Mouse (Mus musculus) midbrain, postnatal 0 days (tissue): ENCODE data around the gene Hck. TPM values are rescaled to one million over a fixed set of nuclear protein-coding genes. Genes with fewer than 3 reads are reported as not detected.

Source experiments
- ATAC-seq: fragments of 200-750 bp; cut with Nextera tagmentation; 2 replicates; pipeline ENCODE4 v1.8.0; 2017; ENCODE audit warnings: moderate number of reproducible peaks, mild to moderate bottlenecking, moderate TSS enrichment, moderate library complexity; ENCODE audit not compliant: low FRiP score
- DNase-seq: peaks from one replicate; pipeline ENCODE4 v3.0.0-alpha.2; 2015; ENCODE audit warnings: low spot score
- H3K27ac ChIP-seq: fragments of 300-500 bp; sonication (generic); 2 replicates; pipeline ENCODE4 v1.5.1; 2014; ENCODE audit warnings: low read depth, mild to moderate bottlenecking, low read length, mixed read lengths
- H3K27me3 ChIP-seq: fragments of 300-500 bp; sonication (generic); 2 replicates; pipeline ENCODE4 v1.6.1; 2014; ENCODE audit warnings: low read length, control low read depth, mixed read lengths; ENCODE audit not compliant: insufficient read depth
- H3K36me3 ChIP-seq: fragments of 300-500 bp; sonication (generic); 2 replicates; pipeline ENCODE4 v1.6.1; 2014; ENCODE audit warnings: low read length, control low read depth, mixed read lengths; ENCODE audit not compliant: insufficient read depth
- H3K4me1 ChIP-seq: fragments of 300-500 bp; sonication (generic); 2 replicates; pipeline ENCODE4 v1.6.1; 2014; ENCODE audit warnings: mild to moderate bottlenecking, control low read depth, antibody characterized with exemption, low read length, mixed read lengths; ENCODE audit not compliant: insufficient read depth
- H3K4me2 ChIP-seq: fragments of 300-500 bp; sonication (generic); 2 replicates; pipeline ENCODE4 v1.6.1; 2014; ENCODE audit warnings: low read depth, mild to moderate bottlenecking, low read length, mixed read lengths; ENCODE audit not compliant: poor library complexity, severe bottlenecking
- H3K4me3 ChIP-seq: fragments of 300-500 bp; sonication (generic); 2 replicates; pipeline ENCODE4 v1.5.1; 2014; ENCODE audit warnings: low read depth, mild to moderate bottlenecking, low read length, moderate library complexity
- H3K9ac ChIP-seq: fragments of 300-500 bp; sonication (generic); replicated peaks from 2 replicates; pipeline ENCODE4 v1.6.1; 2014; ENCODE audit warnings: mild to moderate bottlenecking, low read length, moderate library complexity, mixed read lengths; ENCODE audit not compliant: poor library complexity, severe bottlenecking
- H3K9me3 ChIP-seq: fragments of 300-500 bp; sonication (generic); 2 replicates; pipeline ENCODE4 v1.6.1; 2016; ENCODE audit warnings: low read length, control low read depth
- CTCF ChIP-seq: IDR thresholded peaks from 2 replicates; pipeline ENCODE4 v1.5.1; 2016; ENCODE audit warnings: antibody characterized with exemption, mild to moderate bottlenecking
- WGBS: fragments of 180-500 bp; shearing (Covaris S2); extraction: QIAGEN DNeasy Blood & Tissue Kit; methylation state at CpG from one replicate; pipeline ENCODE4 v1.1.7; 2014; 5-methylcytosine and 5-hydroxymethylcytosine counted together
- polyA plus RNA-seq: library from polyadenylated mRNA; unstranded; fragments of >200 nt; fragmentation: Nextera tagmentation; extraction: Ambion mirVana; gene quantifications from 2 replicates; pipeline ENCODE4 v1.2.1, GENCODE M21; 2015
- total RNA-seq: library from RNA; depleted of rRNA; stranded (reverse); fragments of >200 nt; gene quantifications from 2 replicates; pipeline ENCODE4 v1.2.3, GENCODE M21; 2014

The Hck gene
- total and polyA plus RNA-seq, 2 experiments from 2014 or later = 8.7 to 11.7 TPM

DNA sequence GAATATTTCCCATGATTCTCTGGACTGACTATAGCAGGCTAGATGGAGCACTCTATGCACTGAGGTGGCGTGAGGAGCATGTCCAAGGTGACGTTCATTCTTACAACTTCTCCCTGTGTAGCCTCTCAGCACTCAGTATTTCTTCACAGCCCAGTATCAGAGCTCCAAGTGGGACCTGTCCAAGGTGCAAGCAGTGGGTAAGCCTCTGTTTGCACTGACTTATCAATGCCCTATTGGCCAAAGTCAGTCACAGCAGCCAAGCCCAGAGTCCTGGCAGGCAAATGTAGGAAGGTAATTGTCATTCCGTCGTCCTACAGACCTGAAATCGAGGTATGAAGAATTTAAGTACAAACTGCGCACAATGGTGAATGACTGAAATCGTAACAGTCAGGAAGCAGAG, 30.9 kb downstream of the Hck start:
- ATAC-seq (no peak), DNase-seq (no peak)
- Histone ChIP-seq H3K4me2 (no peak overlapping the region), H3K9ac (no peak overlapping the region), H3K36me3 (no peaks in the 10 kb centered on the region), H3K27me3 (no peaks in the 10 kb centered on the region), H3K27ac (no peak overlapping the region), H3K4me1 (no peaks in the 10 kb centered on the region), H3K4me3 (no peak overlapping the region), H3K9me3 (no peaks in the 10 kb centered on the region)
- WGBS = 87% methylated on average over 7 of the region's 7 CpGs
- no peak for TF ChIP-seq CTCF

GRCm38 (mm10) chr2:153139996-153140613, 31.8 kb downstream of the Hck start:
- no peak overlapping the region for H3K9ac ChIP-seq
- peaks cover 4% of the 10 kb centered on the region; the same call in 1 of the 2 replicates for H3K27me3 ChIP-seq
- WGBS = 14% methylated on average over 9 of the region's 9 CpGs
- TF ChIP-seq CTCF = no peak
- no peak overlapping the region for H3K27ac ChIP-seq
- H3K4me3 ChIP-seq = no peak overlapping the region
- DNase-seq (peak; percentile 82), ATAC-seq (0 out of 2 replicates have a peak, but pooled peaks have one; percentile 23)
- H3K4me2 ChIP-seq = no peak overlapping the region
- H3K9me3 ChIP-seq = no peaks in the 10 kb centered on the region
- no peaks in the 10 kb centered on the region for H3K4me1 ChIP-seq
- no peaks in the 10 kb centered on the region for H3K36me3 ChIP-seq

DNA sequence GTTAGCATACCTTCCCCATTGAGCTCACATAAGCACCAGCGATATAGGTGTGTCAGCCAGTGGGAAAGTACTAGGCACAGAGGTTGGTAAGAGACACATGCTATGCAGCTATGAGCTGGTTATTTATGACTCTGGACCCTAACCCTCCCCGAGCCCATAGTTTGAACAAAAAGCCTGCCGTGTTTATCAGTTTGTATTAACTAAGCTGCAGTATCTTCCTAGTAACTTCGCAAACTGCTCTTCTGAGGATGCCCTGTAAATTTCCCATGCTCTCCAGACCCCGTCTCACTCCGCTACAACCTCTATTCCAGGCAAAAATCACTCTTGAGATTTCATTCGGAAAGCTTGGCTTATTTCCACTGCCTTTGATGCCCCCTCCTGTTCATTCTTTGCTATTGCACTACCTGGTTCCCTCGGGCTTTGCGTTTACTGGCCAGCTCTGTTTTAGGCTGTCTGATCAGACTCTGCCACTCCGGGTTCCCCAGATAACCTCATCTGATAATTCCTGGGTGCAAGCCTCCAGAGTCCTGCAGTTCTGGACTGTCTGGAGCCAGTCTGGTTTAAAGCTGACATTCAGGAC, 34.4 kb downstream of the Hck start:
- Histone ChIP-seq H3K4me1 (no peaks in the 10 kb centered on the region), H3K27ac (no peak overlapping the region), H3K27me3 (peaks cover 6% of the 10 kb centered on the region; the same call in 1 of the 2 replicates), H3K9me3 (no peaks in the 10 kb centered on the region), H3K9ac (no peak overlapping the region), H3K4me3 (no peak overlapping the region), H3K36me3 (no peaks in the 10 kb centered on the region), H3K4me2 (no peak overlapping the region)
- peak; percentile 87 for TF ChIP-seq CTCF
- ATAC-seq (no peak), DNase-seq (peak; percentile 82)
- WGBS = 31% methylated on average over 10 of the region's 10 CpGs

- Histone ChIP-seq H3K4me2 (no peak overlapping the region), H3K27me3 (peaks cover 6% of the 10 kb centered on the region; the same call in 1 of the 2 replicates), H3K4me1 (no peaks in the 10 kb centered on the region), H3K36me3 (no peaks in the 10 kb centered on the region), H3K9me3 (no peaks in the 10 kb centered on the region), H3K4me3 (no peak overlapping the region), H3K27ac (no peak overlapping the region), H3K9ac (no peak overlapping the region)
- ATAC-seq = no peak
- no peak for DNase-seq
- 81% methylated on average over 5 of the region's 5 CpGs for WGBS
- no peak for TF ChIP-seq CTCF
These were observed 37.1 kb downstream of the Hck start for GRCm38 (mm10) chr2:153145346-153145745.

DNA sequence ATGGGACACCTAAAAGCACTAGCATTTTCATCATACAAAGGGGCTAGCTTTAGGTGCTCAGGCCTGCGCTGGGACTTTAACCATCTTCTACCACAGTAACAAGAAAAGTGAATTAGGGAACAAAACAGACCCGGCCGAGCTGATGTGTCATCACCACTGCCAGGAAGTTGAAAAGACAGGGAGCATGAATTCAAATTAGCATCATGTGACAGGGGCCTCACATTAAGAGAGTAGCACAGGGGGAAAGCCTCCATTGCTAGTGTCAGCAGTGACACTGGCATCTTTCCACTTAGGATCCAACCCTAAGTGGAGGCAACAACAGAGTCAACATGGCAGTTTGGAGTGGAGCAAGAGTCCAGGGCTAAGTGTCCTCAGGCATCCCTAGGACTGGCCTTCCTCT, 39.0 kb downstream of the Hck start:
- H3K9ac ChIP-seq = no peak overlapping the region
- no peak overlapping the region for H3K4me3 ChIP-seq
- H3K27ac ChIP-seq = no peak overlapping the region
- 81% methylated on average over 3 of the region's 3 CpGs for WGBS
- no peaks in the 10 kb centered on the region for H3K4me1 ChIP-seq
- H3K4me2 ChIP-seq = no peak overlapping the region
- H3K9me3 ChIP-seq = no peaks in the 10 kb centered on the region
- ATAC-seq (no peak), DNase-seq (no peak)
- H3K27me3 ChIP-seq = peaks cover 6% of the 10 kb centered on the region; the same call in 1 of the 2 replicates
- H3K36me3 ChIP-seq = no peaks in the 10 kb centered on the region
- no peak for TF ChIP-seq CTCF

GRCm38 (mm10) chr2:153147715-153148114, 39.4 kb downstream of the Hck start:
- ATAC-seq (no peak), DNase-seq (peak; percentile 64)
- Histone ChIP-seq H3K9ac (no peak overlapping the region), H3K4me2 (no peak overlapping the region), H3K4me3 (no peak overlapping the region), H3K27ac (no peak overlapping the region), H3K36me3 (no peaks in the 10 kb centered on the region), H3K27me3 (peaks cover 6% of the 10 kb centered on the region; the same call in 1 of the 2 replicates), H3K4me1 (no peaks in the 10 kb centered on the region), H3K9me3 (no peaks in the 10 kb centered on the region)
- peak; percentile 92 for TF ChIP-seq CTCF
- WGBS = 19% methylated on average over 3 of the region's 3 CpGs
